Mouse (Mus musculus): Measurements from ENCODE around the gene Trp73. TPM values are rescaled to one million over a fixed set of nuclear protein-coding genes. Genes with fewer than 3 reads are reported as not detected.

Trp73 gene
- total RNA-seq, 2 experiments from 2014 or later = not detected

DNA sequence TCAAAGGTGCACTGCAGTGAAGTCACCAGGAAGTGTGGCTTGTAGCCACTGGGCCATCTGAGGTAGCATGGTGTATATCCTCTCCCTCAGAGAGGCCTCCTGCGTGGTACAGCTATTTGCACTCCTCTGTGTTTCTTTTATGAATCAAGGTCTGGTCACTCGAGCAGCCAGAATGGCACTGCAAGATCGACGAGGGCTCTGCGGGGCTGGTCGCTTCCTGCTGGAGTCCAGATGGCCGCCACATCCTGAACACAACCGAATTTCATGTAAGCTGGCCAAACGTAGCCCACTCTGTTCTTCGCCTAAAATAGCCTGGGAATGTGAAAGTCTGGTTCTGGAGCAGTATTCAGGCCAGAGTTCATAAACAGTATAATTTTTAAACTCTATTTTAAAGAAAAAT is 6.3 kb upstream of the Trp73 start:
- no peak for ATAC-seq (replicated peaks; ENCODE audit: low FRiP score, poor library complexity, severe bottlenecking)

DNA sequence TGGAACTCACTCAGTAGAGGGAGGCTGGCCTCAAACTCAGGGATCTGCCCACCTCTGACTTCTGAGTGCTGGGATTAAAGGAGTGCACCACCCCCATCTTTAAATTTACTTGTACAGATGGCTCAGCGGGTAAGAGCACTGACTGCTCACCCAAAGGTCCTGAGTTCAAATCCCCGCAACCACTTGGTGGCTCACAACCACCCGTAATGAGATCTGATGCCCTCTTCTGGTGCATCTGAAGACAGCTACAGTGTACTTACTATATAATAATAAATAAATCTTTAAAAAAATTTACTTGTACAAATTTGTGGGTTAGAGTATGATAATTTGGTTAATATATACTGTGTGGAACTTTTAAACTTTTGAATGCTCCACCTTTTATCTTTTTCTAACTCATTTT is 4.7 kb upstream of the Trp73 start:
- no peak for ATAC-seq (replicated peaks; ENCODE audit: low FRiP score, poor library complexity, severe bottlenecking)

DNA sequence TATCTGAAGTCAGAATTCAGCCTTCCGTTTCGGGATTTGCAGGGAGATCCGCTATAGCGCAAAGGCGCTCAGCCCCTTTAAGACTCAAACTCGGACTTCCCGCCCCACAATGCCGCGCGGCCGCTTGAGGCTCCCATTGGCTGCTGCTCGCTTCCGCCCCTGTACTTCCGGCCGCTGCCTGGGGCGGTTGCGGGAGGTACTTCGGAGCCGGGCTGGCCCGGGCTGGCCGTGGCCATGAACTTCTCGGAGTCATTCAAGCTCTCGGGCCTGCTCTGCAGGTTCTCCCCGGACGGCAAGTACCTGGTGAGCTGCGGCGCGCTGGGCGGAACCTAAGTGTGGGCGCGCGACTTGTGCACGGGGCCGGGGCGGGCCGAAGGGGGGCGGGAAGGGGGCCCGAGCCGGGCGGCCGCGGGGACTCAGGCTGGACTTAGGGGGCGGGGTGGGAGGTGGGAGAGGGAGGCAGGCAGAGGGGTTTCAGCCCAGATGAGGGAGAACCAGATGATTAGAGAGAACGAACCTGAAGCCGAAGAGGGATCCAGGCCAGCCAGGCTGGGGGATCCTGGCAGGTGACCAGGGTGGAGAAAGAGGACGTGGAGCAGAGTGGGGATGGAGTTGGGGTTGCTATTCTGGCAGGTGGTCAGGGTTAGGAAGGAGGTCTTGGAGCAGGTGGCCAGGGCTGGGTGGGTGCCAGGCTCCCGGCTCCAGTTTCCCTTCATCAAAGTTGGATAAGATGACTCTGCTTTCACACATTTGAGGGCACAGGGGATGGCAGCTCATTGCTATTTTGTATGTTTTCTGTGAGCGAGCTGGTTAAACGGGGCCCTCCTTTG is 2.4 kb upstream of the Trp73 start, which contains the start of gene Wrap73:
Wrap73 (plus strand) TSS at position 162 of the 830 bp plus-strand sequence.
- peak; percentile 97 for ATAC-seq (replicated peaks; ENCODE audit: low FRiP score, poor library complexity, severe bottlenecking)

DNA sequence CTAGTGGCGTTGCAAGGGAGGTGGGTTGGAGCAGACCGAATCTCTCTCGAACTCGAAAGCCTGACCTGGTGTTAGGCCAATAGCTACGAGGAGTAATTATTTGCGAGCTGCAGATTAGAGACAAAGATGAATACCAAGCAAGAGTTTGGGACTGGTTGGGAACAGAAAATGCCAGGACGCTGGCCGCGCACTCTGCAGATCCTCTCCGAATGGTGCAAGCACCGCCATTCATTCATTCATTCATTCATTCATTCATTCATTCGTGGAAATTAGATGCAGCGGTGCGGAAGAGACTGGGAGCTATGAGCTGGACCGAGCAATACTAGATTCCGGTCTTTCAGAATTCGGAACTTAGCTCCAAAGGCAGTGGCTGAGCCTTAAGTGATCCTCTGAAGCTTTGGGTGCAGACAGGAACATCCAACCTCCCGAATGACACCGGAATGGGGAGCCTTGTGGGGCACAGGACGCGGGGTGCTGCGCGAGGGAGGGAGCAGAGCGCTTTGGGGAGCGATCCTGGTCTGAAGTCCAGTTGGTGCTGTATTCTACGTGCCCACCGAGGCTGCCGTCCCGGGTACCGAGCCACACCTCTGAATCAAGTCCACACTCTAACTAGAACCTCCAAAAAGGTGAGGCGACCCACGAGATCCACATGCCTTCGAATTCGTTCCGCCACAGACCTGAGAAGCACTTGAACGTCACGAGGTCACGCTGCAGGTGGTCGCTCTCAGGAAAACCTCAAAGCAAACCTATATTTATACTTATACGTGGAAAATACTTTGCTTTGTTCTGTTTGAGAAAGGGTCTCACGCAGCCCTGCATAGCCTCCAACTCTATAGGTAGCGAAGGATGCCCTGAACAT is 1.2 kb upstream of the Trp73 start:
- ATAC-seq (replicated peaks; ENCODE audit: low FRiP score, poor library complexity, severe bottlenecking) = no peak

DNA sequence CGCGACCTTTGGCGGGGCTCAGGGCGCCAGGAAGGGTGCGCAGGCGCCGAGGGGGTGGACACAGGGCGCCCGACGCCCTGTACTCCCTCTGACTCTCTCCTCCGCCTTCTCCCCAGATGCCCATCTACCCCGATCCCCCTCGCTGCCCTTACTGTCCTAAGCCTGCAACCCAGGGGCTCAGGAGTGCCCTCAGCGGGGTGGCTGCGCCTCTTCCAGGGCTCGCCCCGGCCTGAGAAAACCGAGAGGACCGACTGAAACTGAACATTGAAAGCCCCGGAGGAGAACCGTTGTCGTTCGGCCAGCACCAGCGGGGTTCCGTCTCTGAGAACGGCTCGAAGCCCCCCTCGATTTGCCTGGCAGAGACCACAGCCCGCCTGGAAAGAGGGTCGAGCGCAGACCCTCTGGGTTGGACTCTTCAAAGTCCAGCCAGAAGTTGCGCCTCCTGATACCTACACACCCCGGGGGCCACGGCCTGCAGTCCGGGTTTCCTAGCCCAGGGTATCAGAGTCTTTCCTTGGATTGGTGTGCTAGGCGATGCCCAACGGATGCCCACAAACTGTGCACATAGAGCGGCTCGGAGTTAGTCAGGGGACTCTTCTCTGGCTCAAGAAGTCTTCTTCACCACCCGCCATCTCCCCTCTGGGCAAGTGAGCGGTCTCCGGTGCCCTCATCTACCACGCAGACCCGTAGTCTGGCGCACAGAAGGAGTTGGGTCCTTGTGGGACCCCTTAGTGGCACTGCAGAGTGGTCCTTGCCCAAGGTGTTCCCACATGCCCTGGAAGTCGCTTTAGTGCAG is 403 bp upstream of the Trp73 start:
- no peak for ATAC-seq (replicated peaks; ENCODE audit: low FRiP score, poor library complexity, severe bottlenecking)

DNA sequence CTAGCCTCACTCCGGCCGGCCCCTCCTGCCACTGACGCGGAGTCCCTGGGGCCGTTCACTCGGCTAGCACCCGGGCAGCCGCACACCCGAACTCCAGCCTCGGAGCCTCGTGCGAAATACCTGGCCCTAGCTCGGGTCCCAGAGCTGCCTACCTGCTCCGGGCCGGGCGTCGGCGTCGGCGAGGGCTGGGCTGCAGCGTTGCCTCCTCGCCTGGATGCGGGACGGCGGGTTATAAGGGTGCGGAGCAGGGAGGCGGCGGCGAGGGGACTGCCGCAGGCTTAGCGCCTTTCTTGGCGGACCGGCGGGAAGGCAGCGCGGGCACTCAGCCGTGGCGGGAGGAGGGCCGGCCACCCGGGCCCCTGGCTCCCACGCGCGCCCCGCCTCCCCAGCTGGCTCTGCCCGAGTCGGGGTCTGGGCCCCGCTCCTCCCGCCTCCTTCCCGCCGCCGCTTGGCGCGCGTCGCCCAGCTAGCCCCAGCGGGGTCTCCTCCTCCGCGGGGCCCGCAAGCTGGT is 282 bp downstream of the Trp73 start:
- no peak for ATAC-seq (replicated peaks; ENCODE audit: low FRiP score, poor library complexity, severe bottlenecking)

DNA sequence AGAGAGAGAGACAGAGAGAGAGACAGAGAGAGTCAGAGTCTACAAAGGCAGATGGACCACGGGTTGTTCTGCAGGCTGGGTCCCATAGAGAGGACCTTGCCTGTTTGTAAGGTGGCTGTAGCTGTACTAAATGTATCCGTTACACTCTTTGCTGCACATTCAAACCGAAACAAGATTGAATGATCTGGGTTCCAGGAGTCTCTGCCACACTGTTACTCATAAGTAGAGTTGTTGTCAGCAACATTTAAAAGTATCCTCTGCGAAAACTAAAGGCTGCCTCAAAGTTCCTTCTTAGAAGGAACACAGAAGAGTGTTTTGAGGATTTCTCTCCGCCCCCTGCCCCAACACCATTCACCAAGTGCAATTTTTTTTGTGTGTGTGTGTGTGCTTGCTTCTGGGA is 2.9 kb downstream of the Trp73 start:
- ATAC-seq (replicated peaks; ENCODE audit: low FRiP score, poor library complexity, severe bottlenecking) = no peak

DNA sequence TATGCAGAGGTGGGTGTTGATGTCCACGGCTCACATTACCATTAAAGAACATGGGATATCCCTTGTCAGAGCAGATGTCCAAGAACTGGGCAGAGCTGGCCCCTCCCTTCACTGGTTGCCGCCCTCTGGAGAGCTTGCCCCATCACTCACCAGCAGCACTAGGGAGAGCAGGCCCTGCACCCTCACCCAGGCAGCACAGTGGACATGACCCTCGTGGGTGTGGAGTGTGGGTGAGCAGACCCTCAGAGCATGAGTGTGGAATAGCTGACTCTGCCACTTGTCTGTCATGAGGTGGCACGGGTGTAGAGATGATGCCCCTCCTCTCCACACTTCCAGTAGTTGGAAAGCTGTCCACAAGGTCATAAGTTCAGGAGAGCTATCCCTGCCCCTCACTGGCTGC is 5.2 kb downstream of the Trp73 start:
- ATAC-seq (replicated peaks; ENCODE audit: low FRiP score, poor library complexity, severe bottlenecking) = peak; percentile 59; the same call in 1 of the 2 replicates

DNA sequence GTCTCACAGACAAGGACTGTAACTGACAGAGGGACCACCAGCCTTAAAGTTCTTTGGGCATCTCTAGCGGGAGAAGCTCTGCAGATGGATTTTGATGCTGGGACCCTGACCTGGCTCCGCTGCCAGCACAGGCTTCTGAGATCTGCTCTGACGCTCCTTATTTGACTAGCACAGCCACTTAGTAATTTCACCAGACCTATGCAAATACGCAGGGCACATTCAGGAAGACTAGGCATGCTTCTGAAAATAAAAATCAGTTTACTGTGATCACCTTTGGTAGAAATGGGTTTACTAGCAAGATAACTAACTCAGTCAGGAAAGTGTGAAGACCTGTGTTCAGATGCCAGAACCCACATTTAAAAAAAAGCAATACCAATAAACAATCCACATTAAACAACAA is 8.1 kb downstream of the Trp73 start:
- no peak for ATAC-seq (replicated peaks; ENCODE audit: low FRiP score, poor library complexity, severe bottlenecking)

DNA sequence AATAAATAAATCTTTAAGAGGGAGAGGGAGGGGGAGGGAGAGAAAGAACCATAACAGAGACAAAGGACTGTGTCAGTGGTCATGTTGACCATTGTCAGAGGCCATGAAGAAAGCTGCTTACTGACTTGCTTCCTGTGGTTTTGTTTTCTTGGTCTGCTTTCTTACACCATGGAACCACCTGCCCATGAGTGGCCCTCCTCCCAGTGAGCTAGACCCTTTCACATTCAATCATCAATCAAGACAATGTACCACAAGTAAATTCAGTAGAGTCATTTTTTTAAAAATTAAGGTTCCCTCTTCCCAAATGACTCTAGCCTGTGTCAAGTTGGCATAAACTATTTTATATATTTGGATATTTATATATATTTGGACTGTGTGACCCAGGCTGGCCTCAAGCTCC is 10.1 kb downstream of the Trp73 start:
- ATAC-seq (replicated peaks; ENCODE audit: low FRiP score, poor library complexity, severe bottlenecking) = no peak

DNA sequence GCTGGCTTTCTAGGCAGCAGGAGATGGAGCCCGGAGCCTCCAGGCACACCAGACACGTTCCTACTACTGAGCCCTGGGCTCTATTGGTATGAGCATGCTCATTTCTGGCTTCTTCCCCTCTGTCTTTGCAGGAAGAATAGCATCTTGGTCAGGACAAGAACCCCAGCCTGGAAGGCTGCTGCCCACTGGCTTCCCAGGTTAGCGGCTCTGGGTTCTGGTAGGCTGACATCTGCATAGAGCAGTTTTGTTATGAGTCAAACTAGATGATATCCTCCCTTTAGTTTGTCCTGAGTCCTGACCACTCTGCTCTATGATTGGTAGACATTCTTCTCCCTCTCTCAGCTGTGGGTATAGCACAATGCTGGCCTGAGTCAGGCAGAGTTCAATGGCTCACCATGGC is 12.7 kb downstream of the Trp73 start:
- ATAC-seq (replicated peaks; ENCODE audit: low FRiP score, poor library complexity, severe bottlenecking) = no peak

DNA sequence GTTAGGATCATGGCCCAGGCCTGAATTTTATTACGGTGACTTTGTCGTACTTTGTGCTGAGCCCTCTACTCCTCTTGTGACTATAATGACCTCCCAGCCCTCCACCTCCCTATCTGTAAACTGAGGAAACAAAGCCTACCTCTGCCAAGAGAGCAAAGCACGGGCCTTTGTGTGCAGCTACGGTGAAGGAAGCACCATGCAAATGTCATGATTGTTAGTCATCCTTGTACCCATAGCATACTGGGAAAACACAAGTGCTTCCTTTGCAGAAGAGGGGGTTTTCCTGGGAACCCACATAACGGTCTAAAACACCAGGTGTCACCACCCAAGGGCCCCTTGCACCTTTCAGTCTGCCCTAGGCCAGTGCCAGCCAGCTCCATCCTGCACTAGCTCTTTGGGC is 14.8 kb downstream of the Trp73 start:
- no peak for ATAC-seq (replicated peaks; ENCODE audit: low FRiP score, poor library complexity, severe bottlenecking)

DNA sequence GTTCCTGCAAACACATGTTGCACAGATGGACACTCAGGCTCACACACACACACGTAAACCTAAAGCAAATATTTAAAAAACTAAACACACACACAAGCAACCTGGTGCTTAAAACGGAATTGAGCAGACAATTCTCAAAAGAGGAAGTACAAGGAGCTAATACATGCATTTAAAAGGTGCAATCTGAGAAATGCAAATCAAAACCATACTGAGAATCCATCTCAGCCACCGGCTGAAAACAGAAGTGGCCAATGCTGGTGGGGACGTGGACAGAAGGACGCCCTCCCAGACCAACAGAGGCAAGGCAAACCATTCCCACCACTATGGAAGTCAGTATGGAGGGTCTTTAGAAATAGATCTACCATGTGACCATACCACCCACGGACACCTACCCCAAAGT is 16.5 kb downstream of the Trp73 start:
- ATAC-seq (replicated peaks; ENCODE audit: low FRiP score, poor library complexity, severe bottlenecking) = no peak

DNA sequence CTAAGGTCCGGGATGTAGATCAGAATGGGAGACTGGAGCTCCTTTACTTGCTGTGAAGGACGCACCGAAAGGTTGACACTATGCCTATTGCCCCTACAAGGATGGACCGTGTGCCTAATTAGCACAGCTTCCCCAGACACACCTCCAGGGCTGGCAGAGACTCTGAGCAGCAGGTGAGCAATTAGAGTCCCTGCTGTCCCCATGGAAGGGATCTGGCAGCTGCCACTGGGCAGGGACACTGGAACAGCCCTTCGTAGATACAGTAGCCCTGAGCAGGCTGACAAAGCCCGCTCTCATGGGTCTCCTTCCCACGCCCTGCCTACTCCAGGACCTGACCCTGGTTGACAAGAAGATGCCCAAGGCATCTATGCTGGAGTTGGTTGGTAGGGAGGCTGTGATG is 17.6 kb downstream of the Trp73 start:
- no peak for ATAC-seq (replicated peaks; ENCODE audit: low FRiP score, poor library complexity, severe bottlenecking)

DNA sequence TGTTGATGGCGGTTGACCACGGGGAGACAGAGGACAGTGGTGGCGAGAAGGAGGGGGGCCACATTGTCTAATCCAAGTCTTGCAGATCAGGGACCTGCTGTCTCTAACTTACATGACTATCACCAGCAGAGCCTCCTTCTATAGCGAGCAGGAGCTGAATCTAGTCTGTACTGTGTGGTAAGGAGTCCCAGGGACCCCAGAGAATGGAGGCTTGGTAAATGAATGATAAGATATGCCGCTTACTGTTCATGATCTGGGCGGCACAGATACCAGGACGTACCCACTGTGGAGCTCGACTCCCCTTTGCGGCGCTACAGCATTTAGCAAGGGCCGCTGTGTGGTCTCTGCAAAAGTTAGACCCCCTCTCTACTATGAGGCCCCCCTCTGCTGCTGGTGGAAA is 18.2 kb downstream of the Trp73 start:
- peak; percentile 63 for ATAC-seq (replicated peaks; ENCODE audit: low FRiP score, poor library complexity, severe bottlenecking)

DNA sequence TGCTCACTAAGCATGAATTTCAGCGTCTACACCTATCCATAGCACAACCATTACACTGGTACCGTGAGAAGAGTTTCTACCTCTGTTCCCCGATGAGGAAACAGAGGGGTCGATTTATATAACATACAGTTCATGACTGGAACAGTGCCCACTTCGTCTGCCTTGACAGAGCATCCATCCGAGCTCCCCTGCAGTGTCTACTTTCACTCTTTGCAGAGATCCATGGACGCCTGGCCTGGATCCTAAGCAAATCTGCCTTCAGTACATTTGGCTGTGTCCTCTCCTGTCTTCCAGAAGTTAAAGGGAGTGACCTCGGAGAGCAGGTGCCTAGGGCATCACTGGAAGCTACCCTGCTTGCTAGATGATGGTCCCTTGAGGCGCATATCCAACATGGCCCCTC is 20.8 kb downstream of the Trp73 start:
- no peak for ATAC-seq (replicated peaks; ENCODE audit: low FRiP score, poor library complexity, severe bottlenecking)

DNA sequence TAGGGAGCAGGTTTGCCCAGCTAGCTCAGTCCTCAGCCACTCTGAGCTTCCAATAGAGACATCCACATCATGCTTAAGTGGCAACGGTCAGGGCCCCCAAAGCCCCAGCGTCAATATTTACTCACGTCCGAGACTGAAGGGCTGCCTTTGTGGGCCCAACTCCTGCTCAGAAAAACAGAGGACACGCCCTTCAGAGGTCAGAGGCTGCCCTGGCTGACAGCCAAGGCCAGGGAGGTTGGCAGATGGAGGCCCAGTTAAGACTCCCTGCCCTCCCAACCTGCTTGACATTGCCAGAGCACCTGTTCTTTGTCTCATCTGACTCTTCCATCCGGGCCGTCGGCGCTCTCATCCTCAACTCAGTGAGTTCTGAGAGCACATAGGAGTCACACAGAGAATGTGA is 21.2 kb downstream of the Trp73 start:
- ATAC-seq (replicated peaks; ENCODE audit: low FRiP score, poor library complexity, severe bottlenecking) = peak; percentile 75

DNA sequence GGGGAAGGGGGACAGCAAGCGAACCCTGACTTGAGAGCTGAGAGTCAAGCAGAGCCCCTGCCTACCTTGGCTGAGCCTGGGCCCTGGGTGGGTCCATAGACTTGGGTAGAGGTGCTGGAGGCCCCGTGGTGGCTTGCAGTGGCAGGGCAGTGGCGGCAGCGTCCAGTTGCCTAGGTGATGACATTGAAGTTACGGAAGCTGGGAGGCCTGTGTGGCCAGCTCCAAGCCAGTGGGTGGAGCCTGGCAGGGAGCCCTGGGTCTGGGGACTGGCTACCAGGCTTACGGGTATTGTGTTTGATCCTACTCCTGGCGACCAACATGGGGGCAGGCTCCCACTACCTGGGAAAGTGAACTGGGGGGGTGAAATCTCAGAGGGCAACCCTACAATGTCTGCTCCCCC is 23.6 kb downstream of the Trp73 start:
- ATAC-seq (replicated peaks; ENCODE audit: low FRiP score, poor library complexity, severe bottlenecking) = no peak

DNA sequence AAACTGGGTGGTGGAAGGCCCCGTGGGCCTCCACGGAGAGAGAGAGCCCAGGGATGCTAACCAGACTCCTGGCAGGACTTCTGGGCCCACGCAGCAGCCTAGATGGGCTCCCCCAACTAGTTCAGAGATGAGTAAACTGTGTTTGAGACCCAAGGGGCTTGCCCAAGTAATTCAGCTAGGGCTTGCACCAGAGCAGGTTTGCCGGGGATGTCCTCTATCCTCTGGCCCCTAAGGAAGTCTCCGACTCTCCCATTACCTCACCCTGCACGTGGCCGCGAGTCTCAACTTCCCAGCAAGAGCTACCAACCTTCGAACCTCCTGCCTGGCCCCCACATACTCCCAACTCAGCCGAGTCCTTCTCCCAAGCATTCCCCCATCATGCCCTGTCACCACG is 30.2 kb downstream of the Trp73 start:
- ATAC-seq (replicated peaks; ENCODE audit: low FRiP score, poor library complexity, severe bottlenecking) = no peak

DNA sequence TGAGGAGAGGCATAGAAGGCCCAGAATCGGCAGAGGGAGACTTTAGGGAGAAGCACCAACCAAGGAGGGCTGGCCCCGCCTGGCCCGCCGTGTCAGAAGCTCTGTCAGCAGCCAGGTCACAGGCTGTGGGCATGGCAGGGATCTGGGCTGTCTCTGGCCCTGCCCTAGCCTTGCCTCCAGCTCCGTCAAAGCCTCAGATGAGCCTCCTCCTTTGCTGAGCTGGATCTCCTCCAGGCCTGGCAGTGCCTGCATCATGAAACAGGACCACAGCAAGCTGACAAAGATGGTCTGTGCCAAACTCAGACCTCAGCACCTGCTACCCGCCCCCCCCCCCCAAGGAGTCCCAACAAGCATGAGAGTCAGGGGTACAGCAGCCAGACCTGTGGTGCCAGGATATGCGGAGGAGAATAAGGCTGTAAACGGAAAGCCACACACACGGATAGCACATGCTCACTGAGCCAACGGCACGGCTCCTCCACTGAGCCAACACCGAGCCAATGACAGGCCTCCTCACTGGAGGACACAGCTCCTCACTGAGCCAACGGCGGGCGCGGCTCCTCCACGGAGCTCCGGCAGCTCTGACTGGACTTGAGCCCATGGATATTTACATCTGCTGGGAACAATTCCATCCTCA is 30.7 kb downstream of the Trp73 start:
- ATAC-seq (replicated peaks; ENCODE audit: low FRiP score, poor library complexity, severe bottlenecking) = no peak

All from erythroblast, adult 5-6 weeks (primary cell).